Mouse (Mus musculus): ENCODE data around the gene Rfx7. TPM values are rescaled to one million over a fixed set of nuclear protein-coding genes. Genes with fewer than 3 reads are reported as not detected.

Rfx7 gene
- polyA plus RNA-seq, 1 experiment from 2014 or later, result 17.9 TPM

- Histone ChIP-seq H3K9me3 (ENCODE audit: control insufficient read depth, low read length) (no peaks in the 10 kb centered on the region), H3K27ac (ENCODE audit: low read depth) (no peak overlapping the region), H3K4me1 (replicated peaks; ENCODE audit: control insufficient read depth, insufficient read depth, low read length) (no peaks in the 10 kb centered on the region), H3K4me3 (ENCODE audit: low read depth, low read length) (no peak overlapping the region), H3K9ac (ENCODE audit: low read length) (no peak overlapping the region), H3K27me3 (replicated peaks; ENCODE audit: control insufficient read depth, insufficient read depth, low read length) (no peaks in the 10 kb centered on the region), H3K36me3 (ENCODE audit: control insufficient read depth, insufficient read depth, low read length) (peaks cover 47% of the 10 kb centered on the region), H3K4me2 (ENCODE audit: low read length) (no peak overlapping the region)
- WGBS, result 58% methylated on average over 2 of the region's 2 CpGs
- DNase-seq (ENCODE audit: low spot score) (no peak), ATAC-seq (replicated peaks; ENCODE audit: low FRiP score, low TSS enrichment, low read depth) (no peak)
These were observed 81.8 kb downstream of the Rfx7 start for GRCm38 (mm10) chr9:72613884-72614283.

GRCm38 (mm10) chr9:72614786-72615480 is 82.9 kb downstream of the Rfx7 start:
- H3K27ac ChIP-seq (ENCODE audit: low read depth), result no peak overlapping the region
- H3K4me1 ChIP-seq (replicated peaks; ENCODE audit: control insufficient read depth, insufficient read depth, low read length), result no peaks in the 10 kb centered on the region
- no peaks in the 10 kb centered on the region for H3K9me3 ChIP-seq (ENCODE audit: control insufficient read depth, low read length)
- H3K9ac ChIP-seq (ENCODE audit: low read length), result no peak overlapping the region
- H3K4me2 ChIP-seq (ENCODE audit: low read length), result no peak overlapping the region
- DNase-seq (ENCODE audit: low spot score), result no peak
- no peak for ATAC-seq (replicated peaks; ENCODE audit: low FRiP score, low TSS enrichment, low read depth)
- no peak overlapping the region for H3K4me3 ChIP-seq (ENCODE audit: low read depth, low read length)
- no peaks in the 10 kb centered on the region for H3K27me3 ChIP-seq (replicated peaks; ENCODE audit: control insufficient read depth, insufficient read depth, low read length)
- 50% methylated on average over 6 of the region's 6 CpGs for WGBS
- peaks cover 49% of the 10 kb centered on the region for H3K36me3 ChIP-seq (ENCODE audit: control insufficient read depth, insufficient read depth, low read length)

DNA sequence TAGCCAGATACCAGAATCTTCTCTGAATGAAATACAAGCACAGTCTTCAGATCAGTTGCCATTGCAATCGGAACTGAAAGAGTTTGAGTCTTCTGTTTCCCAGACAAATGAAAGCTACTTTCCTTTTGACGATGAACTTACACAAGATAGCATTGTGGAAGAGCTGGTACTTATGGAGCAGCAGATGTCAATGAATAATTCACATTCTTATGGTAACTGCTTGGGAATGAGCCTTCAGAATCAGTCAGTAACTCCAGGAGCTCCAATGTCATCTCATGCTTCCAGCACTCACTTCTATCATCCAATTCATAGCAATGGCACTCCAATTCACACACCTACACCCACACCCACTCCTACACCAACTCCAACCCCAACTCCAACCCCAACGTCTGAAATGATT is 86.0 kb downstream of the Rfx7 start:
- no peak for DNase-seq (ENCODE audit: low spot score)
- Histone ChIP-seq H3K4me3 (ENCODE audit: low read depth, low read length) (no peak overlapping the region), H3K27ac (ENCODE audit: low read depth) (no peak overlapping the region), H3K9me3 (ENCODE audit: control insufficient read depth, low read length) (no peaks in the 10 kb centered on the region), H3K36me3 (ENCODE audit: control insufficient read depth, insufficient read depth, low read length) (peaks cover 39% of the 10 kb centered on the region), H3K4me2 (ENCODE audit: low read length) (no peak overlapping the region), H3K9ac (ENCODE audit: low read length) (no peak overlapping the region), H3K4me1 (replicated peaks; ENCODE audit: control insufficient read depth, insufficient read depth, low read length) (no peaks in the 10 kb centered on the region), H3K27me3 (replicated peaks; ENCODE audit: control insufficient read depth, insufficient read depth, low read length) (no peaks in the 10 kb centered on the region)
- WGBS, result 87% methylated on average over 3 of the region's 3 CpGs
- ATAC-seq (replicated peaks; ENCODE audit: low FRiP score, low TSS enrichment, low read depth), result no peak

DNA sequence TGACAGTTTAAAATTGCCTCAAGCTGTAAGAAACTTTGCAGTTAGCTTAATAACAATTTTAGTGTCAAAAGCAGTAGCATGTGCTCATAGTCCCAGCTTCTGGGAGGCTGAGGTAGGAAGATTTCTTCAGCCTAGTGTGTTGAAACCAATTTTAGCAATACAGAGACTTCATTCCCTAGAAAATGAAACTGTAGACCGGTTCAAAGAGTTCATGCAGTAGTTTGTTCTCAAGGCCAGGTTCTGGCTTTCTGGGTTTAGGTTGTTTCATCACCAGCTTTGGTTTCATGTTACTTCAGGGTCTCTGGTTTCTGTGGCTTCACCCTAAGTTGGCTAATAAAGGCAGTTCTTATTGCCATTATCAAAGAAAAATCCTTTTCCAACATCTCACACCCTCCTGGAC is 91.6 kb downstream of the Rfx7 start:
- H3K27me3 ChIP-seq (replicated peaks; ENCODE audit: control insufficient read depth, insufficient read depth, low read length), result no peaks in the 10 kb centered on the region
- H3K4me3 ChIP-seq (ENCODE audit: low read depth, low read length), result no peak overlapping the region
- ATAC-seq (replicated peaks; ENCODE audit: low FRiP score, low TSS enrichment, low read depth), result no peak
- peaks cover 11% of the 10 kb centered on the region for H3K36me3 ChIP-seq (ENCODE audit: control insufficient read depth, insufficient read depth, low read length)
- peaks cover 14% of the 10 kb centered on the region for H3K4me1 ChIP-seq (replicated peaks; ENCODE audit: control insufficient read depth, insufficient read depth, low read length)
- H3K9ac ChIP-seq (ENCODE audit: low read length), result no peak overlapping the region
- DNase-seq (ENCODE audit: low spot score), result no peak
- no peak overlapping the region for H3K4me2 ChIP-seq (ENCODE audit: low read length)
- no peaks in the 10 kb centered on the region for H3K9me3 ChIP-seq (ENCODE audit: control insufficient read depth, low read length)
- WGBS, result 90% methylated on average over 1 of the region's 1 CpGs
- H3K27ac ChIP-seq (ENCODE audit: low read depth), result no peak overlapping the region

DNA sequence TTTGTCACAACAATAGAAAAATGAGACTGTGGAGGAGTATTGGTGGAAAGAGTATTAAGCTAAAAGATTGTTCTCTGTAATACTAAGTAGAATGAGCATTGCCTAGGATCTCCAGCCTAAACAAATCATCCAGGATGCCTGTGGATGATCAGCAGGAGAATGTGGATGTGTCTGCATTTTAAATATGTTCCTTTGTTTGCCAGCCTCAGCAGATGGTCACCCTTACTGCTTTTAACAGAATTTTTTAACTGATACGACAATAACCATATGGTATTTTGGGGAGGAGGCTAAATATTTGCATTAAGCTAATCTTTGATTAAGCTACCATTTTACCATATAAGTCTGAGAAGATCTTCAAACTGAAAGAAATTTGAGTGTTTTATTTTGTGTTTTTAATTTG is 95.6 kb downstream of the Rfx7 start:
- Histone ChIP-seq H3K4me1 (replicated peaks; ENCODE audit: control insufficient read depth, insufficient read depth, low read length) (peaks cover 15% of the 10 kb centered on the region), H3K4me3 (ENCODE audit: low read depth, low read length) (no peak overlapping the region), H3K27ac (ENCODE audit: low read depth) (no peak overlapping the region; the same call in 1 of the 2 replicates), H3K9me3 (ENCODE audit: control insufficient read depth, low read length) (no peaks in the 10 kb centered on the region), H3K27me3 (replicated peaks; ENCODE audit: control insufficient read depth, insufficient read depth, low read length) (no peaks in the 10 kb centered on the region), H3K4me2 (ENCODE audit: low read length) (no peak overlapping the region), H3K9ac (ENCODE audit: low read length) (no peak overlapping the region), H3K36me3 (ENCODE audit: control insufficient read depth, insufficient read depth, low read length) (no peaks in the 10 kb centered on the region)
- DNase-seq (ENCODE audit: low spot score), result no peak
- ATAC-seq (replicated peaks; ENCODE audit: low FRiP score, low TSS enrichment, low read depth), result no peak
- 44% methylated on average over 1 of the region's 1 CpGs for WGBS

- no peak overlapping the region for H3K9ac ChIP-seq (ENCODE audit: low read length)
- H3K27me3 ChIP-seq (replicated peaks; ENCODE audit: control insufficient read depth, insufficient read depth, low read length), result no peaks in the 10 kb centered on the region
- H3K9me3 ChIP-seq (ENCODE audit: control insufficient read depth, low read length), result no peaks in the 10 kb centered on the region
- no peaks in the 10 kb centered on the region for H3K36me3 ChIP-seq (ENCODE audit: control insufficient read depth, insufficient read depth, low read length)
- H3K4me2 ChIP-seq (ENCODE audit: low read length), result no peak overlapping the region
- 0 out of 2 replicates have a peak, but pooled peaks have one; percentile 55 for ATAC-seq (replicated peaks; ENCODE audit: low FRiP score, low TSS enrichment, low read depth)
- no peak overlapping the region for H3K4me3 ChIP-seq (ENCODE audit: low read depth, low read length)
- H3K4me1 ChIP-seq (replicated peaks; ENCODE audit: control insufficient read depth, insufficient read depth, low read length), result peaks cover 15% of the 10 kb centered on the region
- H3K27ac ChIP-seq (ENCODE audit: low read depth), result peak overlapping the region; percentile 44; the same call in 1 of the 2 replicates
- DNase-seq (ENCODE audit: low spot score), result no peak
- WGBS, result 8% methylated on average over 2 of the region's 2 CpGs
These were observed 96.6 kb downstream of the Rfx7 start for GRCm38 (mm10) chr9:72628591-72628990.

- Histone ChIP-seq H3K36me3 (ENCODE audit: control insufficient read depth, insufficient read depth, low read length) (no peaks in the 10 kb centered on the region), H3K4me1 (replicated peaks; ENCODE audit: control insufficient read depth, insufficient read depth, low read length) (peaks cover 11% of the 10 kb centered on the region), H3K4me3 (ENCODE audit: low read depth, low read length) (no peak overlapping the region), H3K4me2 (ENCODE audit: low read length) (no peak overlapping the region), H3K9me3 (ENCODE audit: control insufficient read depth, low read length) (no peaks in the 10 kb centered on the region), H3K27ac (ENCODE audit: low read depth) (no peak overlapping the region), H3K9ac (ENCODE audit: low read length) (no peak overlapping the region), H3K27me3 (replicated peaks; ENCODE audit: control insufficient read depth, insufficient read depth, low read length) (no peaks in the 10 kb centered on the region)
- no peak for DNase-seq (ENCODE audit: low spot score)
- WGBS, result 19% methylated on average over 1 of the region's 1 CpGs
- no peak for ATAC-seq (replicated peaks; ENCODE audit: low FRiP score, low TSS enrichment, low read depth)
These were observed 100.2 kb downstream of the Rfx7 start for GRCm38 (mm10) chr9:72632198-72632597.

DNA sequence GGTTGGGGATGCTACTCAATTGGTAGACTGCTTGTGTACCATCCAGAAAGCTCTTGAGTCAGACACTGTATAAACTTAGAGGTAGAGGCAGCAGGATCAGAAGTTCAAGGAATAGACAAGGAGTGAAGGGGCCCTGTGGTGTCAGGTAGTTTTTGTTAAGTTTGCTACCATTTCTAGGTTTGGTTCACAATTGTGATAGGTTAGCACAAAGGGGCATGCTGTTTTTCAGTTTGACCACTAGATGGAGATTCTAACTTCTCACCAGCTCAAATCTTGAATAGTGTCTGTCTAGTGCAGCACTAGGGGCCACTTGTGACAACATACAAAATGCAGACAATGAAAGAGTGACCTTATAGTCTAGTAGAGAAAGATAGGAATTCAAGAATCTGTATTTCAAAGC is 103.1 kb downstream of the Rfx7 start:
- peaks cover 11% of the 10 kb centered on the region; the same call in 1 of the 2 replicates for H3K4me1 ChIP-seq (replicated peaks; ENCODE audit: control insufficient read depth, insufficient read depth, low read length)
- DNase-seq (ENCODE audit: low spot score) (peak; percentile 55), ATAC-seq (replicated peaks; ENCODE audit: low FRiP score, low TSS enrichment, low read depth) (no peak)

DNA sequence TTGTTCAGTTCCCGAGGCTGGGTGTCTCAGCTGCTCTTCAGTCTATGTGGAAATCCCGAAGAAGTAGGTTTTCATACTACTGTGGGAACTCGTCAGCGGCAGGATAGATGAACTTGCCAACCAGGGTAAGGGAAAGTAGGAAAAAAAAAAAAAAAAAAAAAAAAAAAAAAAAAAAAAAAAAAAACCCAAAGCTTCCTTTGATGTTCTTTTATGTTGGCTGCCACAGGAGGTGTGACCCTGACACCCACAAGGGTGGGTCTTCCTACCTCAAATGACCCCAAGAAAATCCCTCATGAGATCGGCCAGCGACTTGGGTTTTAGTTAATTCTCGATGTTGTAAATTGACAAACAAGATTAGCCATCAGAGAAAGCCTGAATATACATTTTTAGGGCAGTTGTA is 104.5 kb downstream of the Rfx7 start:
- 80% methylated on average over 7 of the region's 7 CpGs for WGBS
- DNase-seq (ENCODE audit: low spot score), result no peak
- H3K4me1 ChIP-seq (replicated peaks; ENCODE audit: control insufficient read depth, insufficient read depth, low read length), result peaks cover 24% of the 10 kb centered on the region

More for the DNA sequence above, 103.1 kb downstream of the Rfx7 start:
- Histone ChIP-seq H3K4me3 (ENCODE audit: low read depth, low read length) (no peak overlapping the region), H3K9me3 (ENCODE audit: control insufficient read depth, low read length) (no peaks in the 10 kb centered on the region), H3K9ac (ENCODE audit: low read length) (no peak overlapping the region), H3K27ac (ENCODE audit: low read depth) (no peak overlapping the region), H3K4me2 (ENCODE audit: low read length) (no peak overlapping the region), H3K27me3 (replicated peaks; ENCODE audit: control insufficient read depth, insufficient read depth, low read length) (no peaks in the 10 kb centered on the region), H3K36me3 (ENCODE audit: control insufficient read depth, insufficient read depth, low read length) (no peaks in the 10 kb centered on the region)

More for the DNA sequence above, 104.5 kb downstream of the Rfx7 start:
- Histone ChIP-seq H3K9me3 (ENCODE audit: control insufficient read depth, low read length) (no peaks in the 10 kb centered on the region), H3K27me3 (replicated peaks; ENCODE audit: control insufficient read depth, insufficient read depth, low read length) (no peaks in the 10 kb centered on the region), H3K27ac (ENCODE audit: low read depth) (no peak overlapping the region), H3K36me3 (ENCODE audit: control insufficient read depth, insufficient read depth, low read length) (no peaks in the 10 kb centered on the region), H3K4me3 (ENCODE audit: low read depth, low read length) (no peak overlapping the region), H3K9ac (ENCODE audit: low read length) (no peak overlapping the region), H3K4me2 (ENCODE audit: low read length) (no peak overlapping the region)
- no peak for ATAC-seq (replicated peaks; ENCODE audit: low FRiP score, low TSS enrichment, low read depth)
